Mouse (Mus musculus) limb, embryonic 15.5 days (tissue): ENCODE data around the gene Gm21958. TPM values are rescaled to one million over a fixed set of nuclear protein-coding genes. Genes with fewer than 3 reads are reported as not detected.
A peak's percentile ranks its signal among the peaks of the same experiment; 100 is the strongest.

Experiments used
- ATAC-seq: fragments of 200-750 bp; cut with Nextera tagmentation; 2 replicates; pipeline ENCODE4 v1.8.0; 2017; ENCODE audit warnings: low read depth, moderate TSS enrichment; ENCODE audit not compliant: insufficient number of reproducible peaks, low FRiP score, low TSS enrichment
- H3K27ac ChIP-seq: fragments of 300-500 bp; sonication (generic); 2 replicates; pipeline ENCODE4 v1.5.1; 2015; ENCODE audit warnings: moderate library complexity, mild to moderate bottlenecking, inconsistent platforms
- H3K27me3 ChIP-seq: fragments of 300-500 bp; sonication (generic); 2 replicates; pipeline ENCODE4 v1.6.1; 2015; ENCODE audit warnings: inconsistent platforms
- H3K36me3 ChIP-seq: fragments of 300-500 bp; sonication (generic); 2 replicates; pipeline ENCODE4 v1.6.1; 2015; ENCODE audit warnings: inconsistent platforms
- H3K4me1 ChIP-seq: fragments of 300-500 bp; sonication (generic); 2 replicates; pipeline ENCODE4 v1.6.1; 2015; ENCODE audit warnings: inconsistent platforms
- H3K4me2 ChIP-seq: fragments of 300-500 bp; sonication (generic); 2 replicates; pipeline ENCODE4 v1.6.1; 2015; ENCODE audit warnings: mild to moderate bottlenecking, inconsistent platforms
- H3K4me3 ChIP-seq: fragments of 300-500 bp; sonication (generic); 2 replicates; pipeline ENCODE4 v1.5.1; 2015; ENCODE audit warnings: mild to moderate bottlenecking, inconsistent platforms
- H3K9ac ChIP-seq: fragments of 300-500 bp; sonication (generic); 2 replicates; pipeline ENCODE4 v1.6.1; 2015; ENCODE audit warnings: inconsistent platforms
- H3K9me3 ChIP-seq: fragments of 300-500 bp; sonication (generic); 2 replicates; pipeline ENCODE4 v1.6.1; 2016; ENCODE audit warnings: inconsistent platforms
- WGBS: fragments of 180-500 bp; shearing (Covaris S2); methylation state at CpG from one replicate; pipeline ENCODE4 v1.1.7; 2015; 5-methylcytosine and 5-hydroxymethylcytosine counted together
- polyA plus RNA-seq: library from polyadenylated mRNA; unstranded; fragments of >200 nt; fragmentation: Nextera tagmentation; extraction: Ambion mirVana; gene quantifications from 2 replicates; pipeline ENCODE4 v1.2.1, GENCODE M21; 2015

The Gm21958 gene
- polyA plus RNA-seq, 1 experiment from 2014 or later, result 0.81 TPM

- 51% methylated on average over 18 of the region's 18 CpGs for WGBS
Observed at GRCm38 (mm10) chr3:54736101-54736927, 22.2 kb upstream of the Gm21958 start.

GRCm38 (mm10) chr3:54735247-54736046 is 21.3 kb upstream of the Gm21958 start, which contains the start of the genes Exosc8 and Alg5:
Exosc8 (minus strand) TSS chr3:54735393.
Alg5 (plus strand) TSS chr3:54735539.
- H3K4me3 ChIP-seq, result peak within 1 kb of the TSS; percentile 90
- ATAC-seq, result peak; percentile 90
- H3K4me1 ChIP-seq, result peaks cover 4% of the 10 kb centered on the region; the same call in 1 of the 2 replicates
- peaks cover 48% of the 10 kb centered on the region for H3K36me3 ChIP-seq
- H3K9ac ChIP-seq, result peak within 1 kb of the TSS; percentile 95
- peak within 1 kb of the TSS; percentile 68 for H3K4me2 ChIP-seq
- H3K9me3 ChIP-seq, result no peaks in the 10 kb centered on the region
- H3K27me3 ChIP-seq, result no peaks in the 10 kb centered on the region
- peak within 1 kb of the TSS; percentile 99 for H3K27ac ChIP-seq
- under 1% methylated on average over 65 of the region's 65 CpGs for WGBS

More at GRCm38 (mm10) chr3:54736101-54736927, 22.2 kb upstream of the Gm21958 start:
- Histone ChIP-seq H3K36me3 (peaks cover 49% of the 10 kb centered on the region), H3K27ac (peak overlapping the region; percentile 99), H3K9me3 (no peaks in the 10 kb centered on the region), H3K4me2 (peak overlapping the region; percentile 68), H3K4me1 (peaks cover 4% of the 10 kb centered on the region; the same call in 1 of the 2 replicates), H3K9ac (peak overlapping the region; percentile 95), H3K27me3 (no peaks in the 10 kb centered on the region), H3K4me3 (peak overlapping the region; percentile 90)
- ATAC-seq, result no peak

GRCm38 (mm10) chr3:54734411-54735246 is 20.5 kb upstream of the Gm21958 start:
- H3K36me3 ChIP-seq, result peaks cover 51% of the 10 kb centered on the region
- peak; percentile 90 for ATAC-seq
- under 1% methylated on average over 84 of the region's 84 CpGs for WGBS
- peak overlapping the region; percentile 90 for H3K4me3 ChIP-seq
- no peaks in the 10 kb centered on the region for H3K27me3 ChIP-seq
- peak overlapping the region; percentile 95 for H3K9ac ChIP-seq
- peaks cover 4% of the 10 kb centered on the region; the same call in 1 of the 2 replicates for H3K4me1 ChIP-seq
- H3K9me3 ChIP-seq, result no peaks in the 10 kb centered on the region
- peak overlapping the region; percentile 99 for H3K27ac ChIP-seq
- H3K4me2 ChIP-seq, result peak overlapping the region; percentile 68

GRCm38 (mm10) chr3:54732371-54732770 is 18.2 kb upstream of the Gm21958 start:
- ATAC-seq, result no peak

GRCm38 (mm10) chr3:54731626-54732150 is 17.5 kb upstream of the Gm21958 start:
- Histone ChIP-seq H3K36me3 (peaks cover 59% of the 10 kb centered on the region), H3K4me1 (peaks cover 4% of the 10 kb centered on the region; the same call in 1 of the 2 replicates), H3K4me2 (no peak overlapping the region), H3K27ac (no peak overlapping the region), H3K9ac (no peak overlapping the region), H3K9me3 (no peaks in the 10 kb centered on the region), H3K4me3 (no peak overlapping the region), H3K27me3 (no peaks in the 10 kb centered on the region)
- WGBS, result 35% methylated on average over 8 of the region's 8 CpGs
- no peak for ATAC-seq

More at GRCm38 (mm10) chr3:54732371-54732770, 18.2 kb upstream of the Gm21958 start:
- H3K27ac ChIP-seq, result no peak overlapping the region
- peaks cover 4% of the 10 kb centered on the region; the same call in 1 of the 2 replicates for H3K4me1 ChIP-seq
- no peaks in the 10 kb centered on the region for H3K27me3 ChIP-seq
- no peaks in the 10 kb centered on the region for H3K9me3 ChIP-seq
- H3K9ac ChIP-seq, result no peak overlapping the region
- peaks cover 55% of the 10 kb centered on the region for H3K36me3 ChIP-seq
- WGBS, result 90% methylated on average over 4 of the region's 4 CpGs
- H3K4me3 ChIP-seq, result no peak overlapping the region
- no peak overlapping the region for H3K4me2 ChIP-seq

- ATAC-seq, result no peak
- H3K4me2 ChIP-seq, result no peak overlapping the region
- no peaks in the 10 kb centered on the region for H3K9me3 ChIP-seq
- 86% methylated on average over 6 of the region's 6 CpGs for WGBS
- H3K9ac ChIP-seq, result no peak overlapping the region
- no peak overlapping the region for H3K4me3 ChIP-seq
- no peaks in the 10 kb centered on the region for H3K4me1 ChIP-seq
- peaks cover 69% of the 10 kb centered on the region for H3K36me3 ChIP-seq
- H3K27ac ChIP-seq, result no peak overlapping the region; the same call in 1 of the 2 replicates
- no peaks in the 10 kb centered on the region for H3K27me3 ChIP-seq
Observed at GRCm38 (mm10) chr3:54728100-54728499, 13.9 kb upstream of the Gm21958 start.

- WGBS, result 93% methylated on average over 2 of the region's 2 CpGs
- H3K27ac ChIP-seq, result no peak overlapping the region
- H3K4me3 ChIP-seq, result no peak overlapping the region
- no peak for ATAC-seq
- H3K4me1 ChIP-seq, result no peaks in the 10 kb centered on the region
- H3K36me3 ChIP-seq, result peaks cover 69% of the 10 kb centered on the region
- H3K9me3 ChIP-seq, result no peaks in the 10 kb centered on the region
- H3K4me2 ChIP-seq, result no peak overlapping the region
- H3K27me3 ChIP-seq, result no peaks in the 10 kb centered on the region
- H3K9ac ChIP-seq, result no peak overlapping the region
Observed at GRCm38 (mm10) chr3:54727588-54727987, 13.4 kb upstream of the Gm21958 start.

- H3K9me3 ChIP-seq, result no peaks in the 10 kb centered on the region
- no peak overlapping the region for H3K27ac ChIP-seq
- no peak overlapping the region for H3K4me2 ChIP-seq
- H3K4me1 ChIP-seq, result no peaks in the 10 kb centered on the region
- H3K4me3 ChIP-seq, result no peak overlapping the region
- no peak overlapping the region for H3K9ac ChIP-seq
- peaks cover 72% of the 10 kb centered on the region for H3K36me3 ChIP-seq
- H3K27me3 ChIP-seq, result no peaks in the 10 kb centered on the region
- no peak for ATAC-seq
- 92% methylated on average over 2 of the region's 2 CpGs for WGBS
Observed at GRCm38 (mm10) chr3:54725344-54725743, 11.2 kb upstream of the Gm21958 start.

GRCm38 (mm10) chr3:54723741-54724500 is 9.8 kb upstream of the Gm21958 start:
- 83% methylated on average over 10 of the region's 10 CpGs for WGBS
- H3K27ac ChIP-seq, result no peak overlapping the region

GRCm38 (mm10) chr3:54718947-54719346 is 4.8 kb upstream of the Gm21958 start:
- ATAC-seq, result no peak
- WGBS, result 70% methylated on average over 3 of the region's 3 CpGs
- Histone ChIP-seq H3K27me3 (no peaks in the 10 kb centered on the region), H3K9ac (no peak overlapping the region), H3K36me3 (peaks cover 78% of the 10 kb centered on the region), H3K9me3 (no peaks in the 10 kb centered on the region), H3K27ac (no peak overlapping the region), H3K4me1 (no peaks in the 10 kb centered on the region), H3K4me3 (no peak overlapping the region), H3K4me2 (no peak overlapping the region)

More at GRCm38 (mm10) chr3:54723741-54724500, 9.8 kb upstream of the Gm21958 start:
- Histone ChIP-seq H3K36me3 (peaks cover 65% of the 10 kb centered on the region), H3K4me1 (no peaks in the 10 kb centered on the region), H3K4me3 (no peak overlapping the region), H3K9ac (no peak overlapping the region), H3K9me3 (no peaks in the 10 kb centered on the region), H3K4me2 (no peak overlapping the region), H3K27me3 (no peaks in the 10 kb centered on the region)
- no peak for ATAC-seq
